Mouse (Mus musculus) brain, embryonic 14.5 days (tissue): ENCODE measurements around the gene Trim9.

Source experiments
- CTCF ChIP-seq: fragments of 200-500 bp; IDR thresholded peaks from 2 replicates; pipeline ENCODE4 v1.5.1; 2012; ENCODE audit warnings: inconsistent platforms, mild to moderate bottlenecking, moderate library complexity, borderline replicate concordance; ENCODE audit not compliant: insufficient read depth, insufficient read length; ENCODE audit errors: extremely low read depth
- POLR2A ChIP-seq: fragments of 200-500 bp; IDR thresholded peaks from 2 replicates; pipeline ENCODE4 v1.6.1; 2012; ENCODE audit warnings: mild to moderate bottlenecking, inconsistent platforms, borderline replicate concordance; ENCODE audit not compliant: poor library complexity, insufficient read depth, insufficient read length, severe bottlenecking; ENCODE audit errors: extremely low read depth

- peak; percentile 15; the same call in 1 of the 2 replicates for TF ChIP-seq CTCF
- TF ChIP-seq POLR2A, result no peak
Observed at GRCm38 (mm10) chr12:70227121-70227932, 120.1 kb downstream of the Trim9 start.
